In genomic region chr6:117219911-117220481, GRCm38 (mm10) we compare ENCODE assay signal across 19 mouse cellular contexts. TPM values are rescaled to one million over a fixed set of nuclear protein-coding genes. Genes with fewer than 3 reads are reported as not detected.
DNase-seq lines count a peak whose midpoint lies in the region; ATAC-seq and TF ChIP-seq lines count a peak whose summit lies in the region.
"Had no signal": no experiment of that assay in that cellular context is flagged by ENCODE, and none has a peak within 500 bp of the region (broad histone marks: within the 10 kb centered on the region; RNA-seq: fewer than 3 reads in every experiment).

No protein-coding gene starts in this region.

- H3K27me3 ChIP-seq in hindbrain, postnatal 0 days (ENCODE audit: insufficient read depth, low read length), result no peaks in the 10 kb centered on the region
- no peaks in the 10 kb centered on the region for H3K27me3 ChIP-seq in hindbrain, embryonic 14.5 days (ENCODE audit: control insufficient read depth, insufficient read depth, low read length)
- no peaks in the 10 kb centered on the region for H3K27me3 ChIP-seq in cerebellum, adult 2 months (ENCODE audit: control insufficient read depth, insufficient read depth, low read length)
- H3K27me3 ChIP-seq in embryonic facial prominence, embryonic 11.5 days (ENCODE audit: control insufficient read depth, insufficient read depth, low read length), result no peaks in the 10 kb centered on the region
- H3K27me3 ChIP-seq: embryonic facial prominence, embryonic 15.5 days; forebrain, embryonic 12.5 days; limb, embryonic 12.5 days; neural tube, embryonic 15.5 days had no signal

- peak; percentile 46 for DNase-seq in hindbrain, postnatal 0 days (ENCODE audit: low spot score)
- DNase-seq in hindbrain, embryonic 14.5 days (ENCODE audit: low spot score), result no peak
- DNase-seq in NIH3T3 (ENCODE audit: low read depth), result peak; percentile 27
- DNase-seq in cerebellum, adult 2 months, result peak; percentile 20 to 27
- DNase-seq in embryonic facial prominence, embryonic 11.5 days (ENCODE audit: low spot score), result peak; percentile 10
- no peak for DNase-seq in adrenal gland, adult (ENCODE audit: inconsistent age in 2 of 2, low spot score in 1 of 2)
- DNase-seq in ovary, postnatal 14 days (ENCODE audit: low spot score), result no peak
- DNase-seq: heart, adult 2 months; heart, postnatal 14 days; kidney, postnatal 36 days; lung, postnatal 10 days; thymus, adult 2 months had no signal

- no peak overlapping the region for H3K9ac ChIP-seq in hindbrain, postnatal 0 days (replicated peaks; ENCODE audit: low read length)
- H3K9ac ChIP-seq in hindbrain, embryonic 14.5 days, result no peak overlapping the region
- no peak overlapping the region for H3K9ac ChIP-seq in embryonic facial prominence, embryonic 11.5 days (replicated peaks; ENCODE audit: low read length)
- H3K9ac ChIP-seq: embryonic facial prominence, embryonic 15.5 days; forebrain, embryonic 12.5 days; limb, embryonic 12.5 days; liver, embryonic 14.5 days; neural tube, embryonic 15.5 days had no signal

- H3K9me3 ChIP-seq in hindbrain, postnatal 0 days (ENCODE audit: low read length), result no peaks in the 10 kb centered on the region
- no peaks in the 10 kb centered on the region for H3K9me3 ChIP-seq in hindbrain, embryonic 14.5 days (ENCODE audit: control insufficient read depth, low read length)
- H3K9me3 ChIP-seq in embryonic facial prominence, embryonic 11.5 days (replicated peaks; ENCODE audit: control insufficient read depth, low read length), result no peaks in the 10 kb centered on the region
- H3K9me3 ChIP-seq: embryonic facial prominence, embryonic 15.5 days; forebrain, embryonic 12.5 days; limb, embryonic 12.5 days; neural tube, embryonic 15.5 days had no signal

- H3K27ac ChIP-seq in hindbrain, postnatal 0 days, result peak overlapping the region; percentile 66; the same call in 1 of the 2 replicates
- H3K27ac ChIP-seq in hindbrain, embryonic 14.5 days, result no peak overlapping the region
- H3K27ac ChIP-seq in cerebellum, adult 2 months (ENCODE audit: insufficient read depth, low read length), result no peak overlapping the region
- H3K27ac ChIP-seq in embryonic facial prominence, embryonic 11.5 days (replicated peaks; ENCODE audit: low read depth, low read length), result no peak overlapping the region
- H3K27ac ChIP-seq: embryonic facial prominence, embryonic 15.5 days; forebrain, embryonic 12.5 days; heart, adult 2 months; limb, embryonic 12.5 days; liver, embryonic 14.5 days; neural tube, embryonic 15.5 days had no signal

- TF ChIP-seq CTCF in hindbrain, postnatal 0 days (IDR thresholded peaks at IDR 0.05; ENCODE audit: low read depth), result no peak
- TF ChIP-seq CTCF in cerebellum, adult 2 months (IDR thresholded peaks at IDR 0.05; ENCODE audit: borderline replicate concordance, insufficient read depth, low read depth, low read length), result no peak

- WGBS in hindbrain, postnatal 0 days, result 68% methylated on average over 7 of the region's 7 CpGs
- WGBS in hindbrain, embryonic 14.5 days, result 79% methylated on average over 7 of the region's 7 CpGs
- 47% methylated on average over 7 of the region's 7 CpGs for WGBS in cerebellum, adult 2 months
- 73% methylated on average over 7 of the region's 7 CpGs for WGBS in embryonic facial prominence, embryonic 11.5 days

- no peak overlapping the region for H3K4me3 ChIP-seq in hindbrain, postnatal 0 days (ENCODE audit: low read length)
- H3K4me3 ChIP-seq in hindbrain, embryonic 14.5 days (replicated peaks; ENCODE audit: low read length), result no peak overlapping the region
- no peak overlapping the region for H3K4me3 ChIP-seq in cerebellum, adult 2 months (replicated peaks; ENCODE audit: insufficient read depth, low read depth, low read length)
- H3K4me3 ChIP-seq in embryonic facial prominence, embryonic 11.5 days (ENCODE audit: low read depth, low read length), result no peak overlapping the region
- H3K4me3 ChIP-seq: embryonic facial prominence, embryonic 15.5 days; forebrain, embryonic 12.5 days; heart, adult 2 months; limb, embryonic 12.5 days; neural tube, embryonic 15.5 days had no signal

- H3K36me3 ChIP-seq in hindbrain, postnatal 0 days (ENCODE audit: insufficient read depth, low read length), result no peaks in the 10 kb centered on the region
- H3K36me3 ChIP-seq in hindbrain, embryonic 14.5 days (replicated peaks; ENCODE audit: control insufficient read depth, insufficient read depth), result no peaks in the 10 kb centered on the region
- H3K36me3 ChIP-seq in embryonic facial prominence, embryonic 11.5 days (replicated peaks; ENCODE audit: control insufficient read depth, insufficient read depth, low read depth, low read length), result no peaks in the 10 kb centered on the region
- H3K36me3 ChIP-seq: embryonic facial prominence, embryonic 15.5 days; forebrain, embryonic 12.5 days; G1E; limb, embryonic 12.5 days; neural tube, embryonic 15.5 days had no signal

- TF ChIP-seq POLR2A in cerebellum, adult 2 months (IDR thresholded peaks at IDR 0.05; ENCODE audit: borderline replicate concordance, insufficient read depth, low read length), result no peak

- ATAC-seq in hindbrain, postnatal 0 days, result peak; percentile 59; the same call in 1 of the 2 replicates
- no peak for ATAC-seq in hindbrain, embryonic 14.5 days (ENCODE audit: low FRiP score)
- ATAC-seq in embryonic facial prominence, embryonic 11.5 days (replicated peaks; ENCODE audit: insufficient number of reproducible peaks, low FRiP score, low TSS enrichment, low read depth), result no peak
- ATAC-seq: inflammation-experienced regulatory T-cells, adult 6 months had no signal

- no peak overlapping the region for H3K4me2 ChIP-seq in hindbrain, postnatal 0 days (ENCODE audit: low read depth, low read length)
- no peak overlapping the region for H3K4me2 ChIP-seq in hindbrain, embryonic 14.5 days (replicated peaks)
- no peak overlapping the region for H3K4me2 ChIP-seq in embryonic facial prominence, embryonic 11.5 days (ENCODE audit: low read depth, low read length)
- H3K4me2 ChIP-seq: embryonic facial prominence, embryonic 15.5 days; forebrain, embryonic 12.5 days; limb, embryonic 12.5 days; neural tube, embryonic 15.5 days had no signal

- no peaks in the 10 kb centered on the region for H3K4me1 ChIP-seq in hindbrain, postnatal 0 days (ENCODE audit: insufficient read depth, low read length)
- no peaks in the 10 kb centered on the region for H3K4me1 ChIP-seq in hindbrain, embryonic 14.5 days (replicated peaks; ENCODE audit: control insufficient read depth, insufficient read depth, low read length)
- H3K4me1 ChIP-seq in cerebellum, adult 2 months (ENCODE audit: control insufficient read depth, insufficient read depth, low read length), result peaks cover 18% of the 10 kb centered on the region
- peaks cover 3% of the 10 kb centered on the region for H3K4me1 ChIP-seq in embryonic facial prominence, embryonic 11.5 days (ENCODE audit: control insufficient read depth, insufficient read depth, low read length)
- H3K4me1 ChIP-seq: embryonic facial prominence, embryonic 15.5 days; forebrain, embryonic 12.5 days; neural tube, embryonic 15.5 days had no signal

RNA-seq across cellular contexts. Expression of gene Cxcl12, which starts 51.7 kb away (rescaled TPM):
- total RNA-seq in hindbrain, postnatal 0 days (2014; rRNA removed), result 39.2 and 40.3 TPM in 2 replicates
- 90.9 and 92.2 TPM in 2 replicates for polyA plus RNA-seq in hindbrain, postnatal 0 days (2015; fragmentation: Nextera tagmentation; extraction: Ambion mirVana)
- polyA plus RNA-seq in hindbrain, embryonic 14.5 days (2014; fragmentation: Nextera tagmentation; extraction: Ambion mirVana), result 61.8 and 62.4 TPM in 2 replicates
- 46.5 and 49.0 TPM in 2 replicates for polyA plus RNA-seq in cerebellum, adult 2 months (2012; rRNA removed)
- 147 TPM in 2 replicates for polyA plus RNA-seq in embryonic facial prominence, embryonic 11.5 days (2014; fragmentation: Nextera tagmentation; extraction: Ambion mirVana)
- polyA plus RNA-seq: G1E; inflammation-experienced regulatory T-cells, adult 6 months had no signal

Comparison
In these comparisons a context has a peak if more than half of its experiments do, and no peak if none do; other contexts are left out.
1. DNase-seq: peak in hindbrain, postnatal 0 days (single experiment), NIH3T3 (single experiment), cerebellum, adult 2 months (2 of 2) and embryonic facial prominence, embryonic 11.5 days (single experiment); none in hindbrain, embryonic 14.5 days (single experiment), adrenal gland, adult (0 of 2) and ovary, postnatal 14 days (single experiment).